Mouse (Mus musculus) myocyte (in vitro differentiated cells): ENCODE measurements at regions not wholly inside any gene's neighbourhood (a gene's known extent, or its start where the extent isn't known, plus 50 kb on each side); places are given as distances from the start of the nearest gene placed in this dataset.

ENCODE experiments used
- H3K27me3 ChIP-seq: one replicate; pipeline ENCODE4 v1.6.1; 2011; ENCODE audit not compliant: control insufficient read depth, insufficient read depth, insufficient read length
- H3K36me3 ChIP-seq: one replicate; pipeline ENCODE4 v1.6.1; 2011; ENCODE audit not compliant: control insufficient read depth, insufficient read depth
- H3K4me2 ChIP-seq: one replicate; pipeline ENCODE4 v1.6.1; 2011; ENCODE audit warnings: low read depth, control low read depth
- H3K4me3 ChIP-seq: one replicate; pipeline ENCODE4 v1.5.1; 2011; ENCODE audit warnings: mild to moderate bottlenecking, control low read depth, moderate library complexity
- H3K79me2 ChIP-seq: one replicate; pipeline ENCODE4 v1.6.1; 2011; ENCODE audit not compliant: control insufficient read depth, insufficient read depth
- H3ac ChIP-seq: one replicate; pipeline ENCODE4 v1.6.1; 2011; ENCODE audit not compliant: control insufficient read depth, insufficient read length
- CEBPB ChIP-seq: IDR thresholded peaks from 2 replicates; pipeline ENCODE4 v1.6.1; 2011; ENCODE audit warnings: mild to moderate bottlenecking, moderate library complexity; ENCODE audit not compliant: poor library complexity, insufficient read depth, severe bottlenecking
- E2F4 ChIP-seq: IDR thresholded peaks from one replicate; pipeline ENCODE4 v1.6.1; 2011; ENCODE audit warnings: mild to moderate bottlenecking, control low read depth, moderate library complexity; ENCODE audit not compliant: insufficient read depth
- MAX ChIP-seq: IDR thresholded peaks from one replicate; pipeline ENCODE4 v1.6.1; 2011; ENCODE audit warnings: low read depth, mild to moderate bottlenecking, control low read depth
- MYOD1 ChIP-seq, 3 experiments: IDR thresholded peaks; one replicate each; pipeline ENCODE4 v1.6.1; 2011; ENCODE audit warnings: control low read depth in 2 of 3, low read depth in 2 of 3, mild to moderate bottlenecking in 2 of 3, moderate library complexity in 1 of 3; ENCODE audit not compliant: insufficient read length in 2 of 3, control insufficient read depth in 1 of 3
- MYOG ChIP-seq, 3 experiments: IDR thresholded peaks; one replicate each; pipeline ENCODE4 v1.6.1; 2011; ENCODE audit warnings: control low read depth in 2 of 3, low read depth in 2 of 3, mild to moderate bottlenecking in 2 of 3; ENCODE audit not compliant: insufficient read length in 2 of 3, control insufficient read depth in 1 of 3, insufficient read depth in 1 of 3
- POLR2A ChIP-seq: IDR thresholded peaks from one replicate; pipeline ENCODE4 v1.6.1; 2011; ENCODE audit warnings: low read depth, mild to moderate bottlenecking, control low read depth, moderate library complexity; ENCODE audit not compliant: insufficient read length
- POLR2AphosphoS2 ChIP-seq: IDR thresholded peaks from one replicate; pipeline ENCODE4 v1.6.1; 2011; ENCODE audit warnings: low read depth, control low read depth; ENCODE audit not compliant: insufficient read length
- REST ChIP-seq: IDR thresholded peaks from one replicate; pipeline ENCODE4 v1.6.1; 2011; ENCODE audit warnings: mild to moderate bottlenecking, control low read depth, moderate library complexity; ENCODE audit not compliant: insufficient read depth, insufficient read length
- SRF ChIP-seq: IDR thresholded peaks from one replicate; pipeline ENCODE4 v1.6.1; 2011; ENCODE audit warnings: low read depth; ENCODE audit not compliant: control insufficient read depth, insufficient read length
- TCF12 ChIP-seq: IDR thresholded peaks from one replicate; pipeline ENCODE4 v1.6.1; 2011; ENCODE audit warnings: mild to moderate bottlenecking, control low read depth; ENCODE audit not compliant: poor library complexity, insufficient read depth, severe bottlenecking
- TCF3 ChIP-seq: IDR thresholded peaks from one replicate; pipeline ENCODE4 v1.6.1; 2011; ENCODE audit warnings: low read depth, control low read depth; ENCODE audit not compliant: insufficient read length
- USF1 ChIP-seq: IDR thresholded peaks from one replicate; pipeline ENCODE4 v1.6.1; 2011; ENCODE audit warnings: low read depth, mild to moderate bottlenecking, control low read depth, moderate library complexity

GRCm38 (mm10) chr2:92529071-92529641 lies 68.8 kb upstream of the Slc35c1 start:
- H3K4me3 ChIP-seq: no peak overlapping the region
- TF ChIP-seq E2F4: no peak
- no peak for TF ChIP-seq CEBPB
- no peak for TF ChIP-seq MAX
- no peak for TF ChIP-seq POLR2AphosphoS2

DNA sequence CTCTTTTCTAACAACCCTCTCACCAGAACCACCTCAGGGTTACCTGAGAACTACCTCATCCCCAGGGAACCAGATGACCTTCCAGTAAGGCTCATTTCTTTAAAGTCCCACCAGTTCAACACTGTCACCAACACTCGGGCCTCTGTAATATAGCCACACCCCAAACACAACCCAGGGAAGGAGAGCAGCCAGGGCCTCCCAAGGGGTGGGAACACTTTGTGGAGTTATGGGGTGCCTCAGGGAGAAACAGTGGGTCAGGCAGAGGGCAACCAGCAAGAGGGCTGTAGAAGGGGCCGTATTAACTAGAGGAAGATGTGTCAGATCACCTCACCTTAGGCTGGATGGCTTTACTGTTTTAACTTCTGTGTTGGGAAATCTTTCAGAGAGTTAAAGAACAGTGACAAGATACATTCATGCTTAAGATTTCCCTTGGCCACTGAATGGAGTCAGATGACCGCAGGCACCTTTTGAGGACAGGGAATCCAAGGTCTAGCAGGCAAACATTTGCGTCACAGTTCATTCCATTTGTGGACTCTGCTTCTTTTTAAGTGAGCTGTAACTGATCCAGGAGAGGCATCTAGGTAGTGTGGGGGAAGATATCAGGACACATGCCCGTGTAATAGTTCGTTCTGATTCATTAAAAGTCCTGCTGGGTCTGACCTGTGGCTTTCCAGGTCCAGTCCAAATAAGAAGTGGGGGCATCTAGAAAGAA lies 67.9 kb upstream of the Slc35c1 start:
- peaks cover 8% of the 10 kb centered on the region for H3K27me3 ChIP-seq
- no peaks in the 10 kb centered on the region for H3K79me2 ChIP-seq
- H3ac ChIP-seq: no peak overlapping the region
- TF ChIP-seq SRF (no peak), E2F4 (no peak), TCF12 (no peak), MYOD1 (IDR thresholded peaks at IDR 0.05; ENCODE audit: control insufficient read depth in 1 of 3, insufficient read length in 2 of 3, low read depth in 2 of 3) (no peak), CEBPB (no peak), REST (no peak), TCF3 (no peak), POLR2A (no peak), MAX (no peak), MYOG (IDR thresholded peaks at IDR 0.05; ENCODE audit: control insufficient read depth in 1 of 3, insufficient read depth in 1 of 3, insufficient read length in 2 of 3, low read depth in 2 of 3) (no peak), POLR2AphosphoS2 (no peak)
- no peak overlapping the region for H3K4me2 ChIP-seq
- H3K36me3 ChIP-seq: no peaks in the 10 kb centered on the region
- H3K4me3 ChIP-seq: no peak overlapping the region

More at GRCm38 (mm10) chr2:92529071-92529641, 68.8 kb upstream of the Slc35c1 start:
- Histone ChIP-seq H3K36me3 (no peaks in the 10 kb centered on the region), H3K27me3 (peaks cover 8% of the 10 kb centered on the region), H3K79me2 (no peaks in the 10 kb centered on the region), H3ac (no peak overlapping the region), H3K4me2 (peak overlapping the region; percentile 50)

- Histone ChIP-seq H3ac (no peak overlapping the region), H3K79me2 (no peaks in the 10 kb centered on the region), H3K27me3 (peaks cover 8% of the 10 kb centered on the region), H3K4me2 (no peak overlapping the region), H3K36me3 (no peaks in the 10 kb centered on the region), H3K4me3 (no peak overlapping the region)
- no peak for TF ChIP-seq CEBPB
- TF ChIP-seq TCF12: no peak
Measured at GRCm38 (mm10) chr2:92526676-92527395, 66.5 kb upstream of the Slc35c1 start.

DNA sequence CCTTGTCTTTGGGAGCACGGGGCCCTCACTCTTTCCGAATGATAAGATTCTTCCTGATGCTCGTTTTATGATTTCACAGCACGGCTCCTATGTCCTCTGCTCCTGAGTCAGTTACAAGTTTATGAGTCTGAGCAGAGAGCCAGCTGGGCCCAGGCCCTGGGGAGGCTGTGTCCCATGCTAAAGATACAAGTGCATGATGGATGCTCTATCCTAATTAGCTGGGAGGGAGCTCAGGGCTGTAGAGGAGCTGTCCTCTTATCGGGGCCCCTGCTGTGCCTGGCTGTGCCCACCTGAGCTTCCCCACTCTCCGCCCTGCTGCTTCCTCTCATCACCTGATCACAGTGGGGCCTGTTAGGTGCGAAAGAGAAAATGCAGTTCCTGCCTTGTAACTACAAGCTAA lies 65.3 kb upstream of the Slc35c1 start:
- Histone ChIP-seq H3ac (no peak overlapping the region), H3K27me3 (peaks cover 8% of the 10 kb centered on the region), H3K79me2 (no peaks in the 10 kb centered on the region), H3K4me2 (no peak overlapping the region), H3K36me3 (no peaks in the 10 kb centered on the region), H3K4me3 (no peak overlapping the region)
- no peak for TF ChIP-seq TCF12
- no peak for TF ChIP-seq MAX
- no peak for TF ChIP-seq REST
- no peak for TF ChIP-seq TCF3
- TF ChIP-seq MYOG (IDR thresholded peaks at IDR 0.05; ENCODE audit: control insufficient read depth in 1 of 3, insufficient read depth in 1 of 3, insufficient read length in 2 of 3, low read depth in 2 of 3): no peak
- no peak for TF ChIP-seq E2F4
- no peak for TF ChIP-seq USF1
- no peak for TF ChIP-seq POLR2AphosphoS2
- no peak for TF ChIP-seq MYOD1 (IDR thresholded peaks at IDR 0.05; ENCODE audit: control insufficient read depth in 1 of 3, insufficient read length in 2 of 3, low read depth in 2 of 3)
- TF ChIP-seq POLR2A: no peak
- no peak for TF ChIP-seq CEBPB
- no peak for TF ChIP-seq SRF
